Mouse (Mus musculus) hindbrain, embryonic 12.5 days (tissue): ENCODE measurements around the gene Slc4a11. TPM values are rescaled to one million over a fixed set of nuclear protein-coding genes. Genes with fewer than 3 reads are reported as not detected.

ENCODE experiments used
- ATAC-seq: fragments of 200-750 bp; cut with Nextera tagmentation; 2 replicates; pipeline ENCODE4 v1.8.0; 2017; ENCODE audit warnings: moderate TSS enrichment; ENCODE audit not compliant: low FRiP score
- H3K27ac ChIP-seq: fragments of 300-500 bp; sonication (generic); 2 replicates; pipeline ENCODE4 v1.5.1; 2016; ENCODE audit warnings: mild to moderate bottlenecking
- H3K27me3 ChIP-seq: fragments of 300-500 bp; sonication (generic); 2 replicates; pipeline ENCODE4 v1.6.1; 2016; ENCODE audit warnings: mild to moderate bottlenecking
- H3K36me3 ChIP-seq: fragments of 300-500 bp; sonication (generic); 2 replicates; pipeline ENCODE4 v1.6.1; 2016; ENCODE audit warnings: mild to moderate bottlenecking
- H3K4me1 ChIP-seq: fragments of 300-500 bp; sonication (generic); 2 replicates; pipeline ENCODE4 v1.6.1; 2016
- H3K4me2 ChIP-seq: fragments of 300-500 bp; sonication (generic); replicated peaks from 2 replicates; pipeline ENCODE4 v1.6.1; 2016; ENCODE audit warnings: mild to moderate bottlenecking
- H3K4me3 ChIP-seq: fragments of 300-500 bp; sonication (generic); 2 replicates; pipeline ENCODE4 v1.5.1; 2016; ENCODE audit warnings: mild to moderate bottlenecking
- H3K9ac ChIP-seq: fragments of 300-500 bp; sonication (generic); 2 replicates; pipeline ENCODE4 v1.6.1; 2016; ENCODE audit warnings: mild to moderate bottlenecking, moderate library complexity
- H3K9me3 ChIP-seq: fragments of 300-500 bp; sonication (generic); replicated peaks from 2 replicates; pipeline ENCODE4 v1.6.1; 2016; ENCODE audit warnings: mild to moderate bottlenecking
- WGBS: fragments of 180-500 bp; shearing (Covaris S2); methylation state at CpG from one replicate; pipeline ENCODE4 v1.1.7; 2016; 5-methylcytosine and 5-hydroxymethylcytosine counted together
- polyA plus RNA-seq: library from polyadenylated mRNA; unstranded; fragments of >200 nt; fragmentation: Nextera tagmentation; extraction: Ambion mirVana; gene quantifications from 2 replicates; pipeline ENCODE4 v1.2.1, GENCODE M21; 2016

The Slc4a11 gene
- polyA plus RNA-seq = 0.52 and 0.63 TPM in 2 replicates

DNA sequence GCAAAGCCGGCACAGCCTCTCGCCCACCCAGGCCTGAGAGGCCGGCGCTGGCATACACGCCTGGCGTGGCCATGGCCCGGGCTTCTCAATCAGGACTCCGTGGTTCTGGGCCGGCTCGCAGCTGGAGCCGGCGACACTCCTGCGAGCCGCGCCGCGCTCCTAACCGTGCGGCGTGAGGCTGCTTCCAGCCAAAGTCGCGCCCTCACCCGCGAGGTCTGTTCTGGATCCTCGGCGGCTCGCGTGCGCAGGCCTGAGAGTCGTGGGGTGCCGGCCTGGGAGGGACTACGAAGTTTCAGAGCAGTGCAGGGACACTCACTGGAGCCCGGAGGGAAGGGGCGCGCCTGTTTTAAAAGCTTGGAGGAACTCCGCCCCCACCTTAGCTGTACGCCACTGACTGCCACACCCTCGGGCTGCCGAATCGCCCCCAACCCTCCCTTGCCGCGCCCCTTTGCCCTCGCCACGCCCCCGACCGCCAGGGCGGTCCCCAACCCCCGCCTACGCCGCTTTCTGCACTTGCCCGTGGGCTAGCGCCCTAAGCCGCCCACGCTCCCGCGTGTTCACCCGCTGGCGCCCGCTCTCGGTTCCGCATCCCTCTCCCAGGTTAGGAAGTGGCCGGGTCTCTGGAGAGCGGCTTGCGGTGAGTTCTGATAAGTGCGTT lies at the start of gene Slc4a11:
TSS of gene Slc4a11 (minus strand) at position 367 of the 658 bp plus-strand sequence.
- peaks cover 17% of the 10 kb centered on the region for H3K4me1 ChIP-seq
- H3K27me3 ChIP-seq = peaks cover 55% of the 10 kb centered on the region
- H3K9me3 ChIP-seq = no peaks in the 10 kb centered on the region
- peak within 1 kb of the TSS; percentile 52 for H3K4me3 ChIP-seq
- no peak within 1 kb of the TSS for H3K27ac ChIP-seq
- WGBS = under 1% methylated on average over 63 of the region's 65 CpGs
- peak; percentile 72 for ATAC-seq
- peak within 1 kb of the TSS; percentile 59 for H3K9ac ChIP-seq
- peak within 1 kb of the TSS; percentile 99 for H3K4me2 ChIP-seq
- no peaks in the 10 kb centered on the region for H3K36me3 ChIP-seq

DNA sequence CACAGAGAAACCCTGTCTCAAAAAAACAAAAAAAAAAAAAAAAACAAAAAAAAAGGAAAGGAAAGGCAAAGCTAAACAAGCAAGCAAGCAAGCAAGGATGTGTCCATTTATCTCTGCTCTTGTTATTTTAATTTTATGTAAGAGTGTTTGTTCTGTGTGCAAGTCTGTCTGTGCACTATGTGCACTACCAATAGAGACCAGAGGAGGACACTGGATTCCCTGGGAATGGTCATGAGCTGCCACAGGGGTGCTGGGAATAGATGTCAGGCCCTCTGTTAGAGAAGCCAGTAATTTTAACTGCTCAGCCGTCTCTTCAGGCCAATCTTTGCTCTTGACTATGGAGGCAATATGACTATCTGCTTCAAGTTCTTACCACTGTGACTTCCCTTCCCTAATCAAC lies 46.3 kb upstream of the Slc4a11 start:
- Histone ChIP-seq H3K9me3 (no peaks in the 10 kb centered on the region), H3K4me1 (no peaks in the 10 kb centered on the region), H3K36me3 (peaks cover 96% of the 10 kb centered on the region), H3K27me3 (no peaks in the 10 kb centered on the region), H3K9ac (no peak overlapping the region), H3K27ac (no peak overlapping the region), H3K4me2 (no peak overlapping the region), H3K4me3 (no peak overlapping the region)
- no peak for ATAC-seq
- WGBS = 100% methylated on average over 1 of the region's 1 CpGs

DNA sequence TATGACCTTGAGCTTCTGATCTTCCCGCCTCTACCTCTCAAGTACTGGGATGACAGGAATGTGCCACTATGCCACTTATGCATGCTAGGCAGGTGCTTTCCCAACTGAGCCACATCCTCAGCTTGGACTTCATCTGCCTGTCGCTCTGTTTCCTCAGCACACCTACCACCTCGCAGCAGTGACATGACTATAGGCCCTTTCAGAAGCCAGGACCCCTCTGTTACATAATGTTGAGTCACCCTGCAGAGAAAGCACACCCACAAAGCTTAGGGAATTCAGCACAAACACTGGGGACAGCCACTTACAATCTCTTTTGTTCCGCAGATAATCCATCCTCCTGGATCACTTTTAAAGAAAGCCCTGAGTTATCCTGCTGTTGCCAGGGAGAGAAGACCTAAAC lies 42.8 kb upstream of the Slc4a11 start:
- peaks cover 94% of the 10 kb centered on the region for H3K36me3 ChIP-seq

DNA sequence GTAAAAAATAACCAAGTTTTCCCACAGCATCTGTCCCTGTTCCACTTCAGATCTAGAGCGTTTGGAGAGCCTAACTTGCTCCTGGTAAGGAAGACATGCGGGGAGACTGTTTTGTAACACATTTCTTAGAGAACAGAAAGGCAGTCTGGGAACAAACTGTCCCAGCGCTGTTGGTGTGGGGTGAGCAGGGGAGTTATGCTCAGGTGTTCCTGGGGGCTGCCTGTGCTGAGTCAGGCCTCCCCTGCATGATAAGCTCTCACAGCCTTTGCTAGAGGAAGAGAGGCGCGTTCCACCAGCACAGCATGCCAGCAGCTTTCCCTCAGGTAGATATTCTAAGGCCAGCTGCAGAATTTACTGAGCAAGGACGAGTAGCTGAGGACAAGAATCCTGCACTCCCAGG lies 40.7 kb upstream of the Slc4a11 start:
- WGBS = 80% methylated on average over 6 of the region's 6 CpGs
- no peak for ATAC-seq
- Histone ChIP-seq H3K36me3 (peaks cover 90% of the 10 kb centered on the region), H3K9ac (no peak overlapping the region), H3K27me3 (no peaks in the 10 kb centered on the region), H3K4me1 (no peaks in the 10 kb centered on the region), H3K4me3 (no peak overlapping the region), H3K4me2 (no peak overlapping the region), H3K27ac (no peak overlapping the region), H3K9me3 (no peaks in the 10 kb centered on the region)

More for the DNA sequence above, 42.8 kb upstream of the Slc4a11 start:
- H3K27ac ChIP-seq = no peak overlapping the region
- no peak for ATAC-seq
- H3K4me2 ChIP-seq = no peak overlapping the region
- 44% methylated on average over 4 of the region's 4 CpGs for WGBS
- no peak overlapping the region for H3K9ac ChIP-seq
- no peaks in the 10 kb centered on the region for H3K27me3 ChIP-seq
- no peak overlapping the region for H3K4me3 ChIP-seq
- H3K9me3 ChIP-seq = no peaks in the 10 kb centered on the region
- H3K4me1 ChIP-seq = no peaks in the 10 kb centered on the region

DNA sequence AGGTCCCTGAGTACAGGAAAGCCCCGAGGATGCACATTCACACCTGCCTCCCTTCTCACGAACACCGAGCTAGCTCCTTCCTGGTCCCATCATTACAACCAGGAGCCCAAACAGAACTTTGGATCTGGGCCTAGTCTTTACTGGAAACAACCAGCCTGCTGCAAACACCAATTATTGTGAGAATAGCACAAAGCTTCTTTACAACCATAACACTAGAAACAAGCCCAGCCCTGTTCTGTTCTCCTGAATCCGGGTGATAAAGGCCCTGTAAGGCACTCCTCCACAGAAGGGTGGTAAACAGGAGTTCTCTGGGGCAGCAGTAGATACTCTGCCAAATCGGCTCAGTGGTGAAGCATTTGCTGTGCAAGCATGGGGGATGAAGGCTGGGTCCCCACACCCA lies 38.0 kb upstream of the Slc4a11 start:
- Histone ChIP-seq H3K4me1 (no peaks in the 10 kb centered on the region), H3K27me3 (no peaks in the 10 kb centered on the region), H3K9me3 (no peaks in the 10 kb centered on the region), H3K4me2 (no peak overlapping the region), H3K27ac (no peak overlapping the region), H3K9ac (no peak overlapping the region), H3K36me3 (peaks cover 90% of the 10 kb centered on the region), H3K4me3 (no peak overlapping the region)
- WGBS = 88% methylated on average over 5 of the region's 5 CpGs
- no peak for ATAC-seq

DNA sequence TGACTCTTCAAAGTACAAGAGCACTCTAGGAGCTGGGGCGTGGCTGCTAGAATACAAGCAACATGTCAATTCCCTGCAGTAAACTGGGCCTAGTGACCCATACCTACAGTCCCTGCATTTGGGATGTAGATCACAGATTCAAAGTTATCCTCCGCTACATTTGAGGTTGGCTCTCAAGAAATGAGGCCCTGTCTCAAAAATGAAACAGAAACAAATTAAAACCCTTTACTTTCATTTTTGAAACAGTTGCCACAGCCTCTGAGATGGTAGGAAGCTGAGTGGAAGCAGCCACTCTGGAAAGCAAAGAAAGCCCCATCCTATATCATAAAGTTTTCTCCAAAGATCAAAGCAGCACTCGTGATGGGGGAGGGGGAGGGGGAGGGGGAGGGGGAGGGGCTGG lies 36.1 kb upstream of the Slc4a11 start:
- Histone ChIP-seq H3K4me2 (no peak overlapping the region), H3K27ac (no peak overlapping the region), H3K36me3 (peaks cover 90% of the 10 kb centered on the region), H3K4me3 (no peak overlapping the region), H3K9ac (no peak overlapping the region), H3K9me3 (no peaks in the 10 kb centered on the region), H3K4me1 (no peaks in the 10 kb centered on the region), H3K27me3 (no peaks in the 10 kb centered on the region)
- 77% methylated on average over 3 of the region's 3 CpGs for WGBS
- ATAC-seq = no peak

DNA sequence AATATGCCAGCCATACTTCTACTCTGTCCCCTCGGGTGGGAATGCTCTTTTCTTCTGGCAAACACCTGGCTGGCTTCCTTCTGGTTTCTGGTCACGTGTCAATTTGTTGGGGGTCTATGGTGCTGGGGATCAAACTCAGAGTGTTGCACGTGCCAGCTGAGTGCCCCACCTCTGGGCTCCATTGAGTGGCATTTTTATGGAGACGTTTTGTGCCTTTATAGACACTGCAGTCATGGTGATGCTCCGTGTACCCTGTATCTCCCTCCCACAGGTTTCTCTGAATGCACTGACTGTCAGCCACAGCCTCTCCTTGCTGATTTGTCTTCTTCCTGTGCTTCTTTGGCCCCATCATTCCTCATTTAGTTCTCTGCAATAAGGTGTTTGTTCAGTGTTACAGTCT lies 34.5 kb upstream of the Slc4a11 start:
- 72% methylated on average over 5 of the region's 5 CpGs for WGBS
- no peak for ATAC-seq
- no peak overlapping the region for H3K4me2 ChIP-seq
- no peak overlapping the region for H3K4me3 ChIP-seq
- H3K4me1 ChIP-seq = no peaks in the 10 kb centered on the region
- peaks cover 91% of the 10 kb centered on the region for H3K36me3 ChIP-seq
- no peaks in the 10 kb centered on the region for H3K9me3 ChIP-seq
- H3K27ac ChIP-seq = no peak overlapping the region
- no peak overlapping the region for H3K9ac ChIP-seq
- H3K27me3 ChIP-seq = no peaks in the 10 kb centered on the region

DNA sequence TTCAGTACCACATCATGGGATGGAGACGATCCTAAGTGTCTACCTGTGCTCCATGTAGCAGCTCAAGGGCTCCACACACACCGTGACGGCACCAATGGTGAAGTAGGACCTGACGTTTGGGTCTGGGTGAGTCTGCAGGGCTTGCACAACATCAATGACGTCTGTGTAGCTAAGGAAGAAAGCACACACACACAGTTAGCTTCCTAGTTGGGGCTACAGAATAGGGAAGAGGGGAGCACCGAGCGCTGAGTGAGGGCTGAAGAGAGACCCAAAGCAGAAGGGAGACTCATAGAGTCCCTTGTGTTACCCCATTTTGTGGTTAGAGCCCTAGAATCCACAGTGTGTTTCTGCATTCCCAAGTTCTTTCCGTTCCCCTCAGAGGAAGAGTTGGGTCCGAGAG lies 33.4 kb upstream of the Slc4a11 start:
- Histone ChIP-seq H3K4me2 (no peak overlapping the region), H3K27ac (no peak overlapping the region), H3K36me3 (peaks cover 92% of the 10 kb centered on the region), H3K27me3 (no peaks in the 10 kb centered on the region), H3K9me3 (no peaks in the 10 kb centered on the region), H3K4me1 (no peaks in the 10 kb centered on the region), H3K9ac (no peak overlapping the region), H3K4me3 (no peak overlapping the region)
- 94% methylated on average over 9 of the region's 9 CpGs for WGBS
- no peak for ATAC-seq

DNA sequence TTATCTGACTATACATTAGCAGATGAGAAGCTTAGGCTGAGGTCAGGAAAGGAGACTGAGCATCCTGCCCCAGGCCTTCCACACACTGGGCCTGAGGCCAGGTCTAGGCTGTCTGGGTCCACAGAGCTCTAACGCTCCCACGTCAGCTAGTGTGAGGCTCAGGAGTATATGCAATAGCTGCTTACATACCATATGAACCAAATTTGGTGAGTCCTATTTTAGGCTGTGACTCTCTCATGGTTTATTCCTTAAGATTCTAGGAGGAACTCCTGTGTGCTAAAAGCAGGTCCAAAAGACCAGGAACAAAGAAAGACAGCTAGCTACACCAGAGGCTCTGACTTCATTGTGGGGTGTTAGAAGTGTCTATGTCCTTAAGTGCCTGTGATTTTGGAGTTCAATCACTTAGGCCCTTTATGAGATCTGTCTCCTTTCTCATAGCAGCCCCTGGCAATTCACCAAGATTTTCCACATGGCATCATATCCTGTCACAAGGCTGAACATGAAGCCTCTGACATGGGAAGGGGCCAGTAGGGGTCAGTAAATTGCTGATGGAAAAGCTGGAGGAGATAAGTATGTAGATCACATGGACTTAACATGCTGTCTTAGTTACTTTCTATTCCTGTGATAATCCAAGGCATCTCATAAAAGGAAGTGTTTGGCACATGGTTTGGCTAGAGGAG lies 31.7 kb upstream of the Slc4a11 start:
- 98% methylated on average over 2 of the region's 2 CpGs for WGBS
- Histone ChIP-seq H3K4me2 (no peak overlapping the region), H3K27ac (no peak overlapping the region), H3K36me3 (peaks cover 90% of the 10 kb centered on the region), H3K4me1 (no peaks in the 10 kb centered on the region), H3K27me3 (no peaks in the 10 kb centered on the region), H3K9ac (no peak overlapping the region), H3K4me3 (no peak overlapping the region), H3K9me3 (no peaks in the 10 kb centered on the region)
- ATAC-seq = no peak

DNA sequence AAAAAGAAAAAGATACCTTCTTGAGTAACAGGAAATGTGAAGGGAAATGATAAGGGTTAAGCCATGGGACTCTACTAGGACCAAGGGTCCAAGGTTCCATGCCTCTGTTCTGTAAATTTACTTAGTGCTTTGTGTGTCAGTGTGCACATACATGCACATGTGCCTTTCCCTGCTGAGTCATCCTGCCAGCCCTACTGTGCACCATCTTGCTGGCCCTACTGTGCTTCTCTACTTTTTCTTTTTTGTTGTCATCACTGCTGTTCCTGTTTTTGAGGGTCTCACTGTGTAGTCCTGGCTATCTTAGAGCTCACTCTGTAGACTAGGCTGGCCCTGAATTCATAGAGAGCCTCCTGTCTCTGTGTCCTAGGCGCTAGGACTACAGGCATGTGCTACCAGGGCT lies 30.4 kb upstream of the Slc4a11 start:
- WGBS = 91% methylated on average over 1 of the region's 1 CpGs
- H3K4me2 ChIP-seq = no peak overlapping the region
- H3K4me1 ChIP-seq = no peaks in the 10 kb centered on the region
- H3K9me3 ChIP-seq = no peaks in the 10 kb centered on the region
- H3K9ac ChIP-seq = no peak overlapping the region
- no peak overlapping the region for H3K4me3 ChIP-seq
- H3K27me3 ChIP-seq = no peaks in the 10 kb centered on the region
- no peak overlapping the region for H3K27ac ChIP-seq
- ATAC-seq = no peak
- peaks cover 92% of the 10 kb centered on the region for H3K36me3 ChIP-seq

DNA sequence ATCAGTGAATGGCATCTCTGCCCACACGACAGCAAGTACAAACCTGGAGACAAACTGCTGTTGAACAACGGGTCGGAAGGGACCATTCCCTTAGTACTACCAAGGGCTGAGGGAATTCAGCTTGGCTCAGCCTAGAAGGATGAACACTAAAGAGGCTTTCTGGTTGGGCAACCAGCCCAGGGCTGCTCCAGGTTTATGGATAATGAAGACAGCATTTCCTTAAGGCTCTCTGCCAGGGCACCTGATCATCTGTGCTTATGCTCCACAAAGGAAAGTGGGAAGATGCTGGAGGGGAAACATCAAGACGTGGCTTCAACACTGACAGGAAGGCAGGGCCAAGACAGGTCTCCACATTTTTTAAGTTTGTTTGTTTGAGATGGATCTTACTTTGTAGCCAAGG lies 27.1 kb upstream of the Slc4a11 start:
- no peak overlapping the region for H3K4me2 ChIP-seq
- H3K27ac ChIP-seq = no peak overlapping the region
- no peak overlapping the region for H3K9ac ChIP-seq
- ATAC-seq = no peak
- peaks cover 81% of the 10 kb centered on the region for H3K36me3 ChIP-seq
- 81% methylated on average over 4 of the region's 4 CpGs for WGBS
- H3K27me3 ChIP-seq = no peaks in the 10 kb centered on the region
- H3K4me1 ChIP-seq = no peaks in the 10 kb centered on the region
- no peaks in the 10 kb centered on the region for H3K9me3 ChIP-seq
- no peak overlapping the region for H3K4me3 ChIP-seq

DNA sequence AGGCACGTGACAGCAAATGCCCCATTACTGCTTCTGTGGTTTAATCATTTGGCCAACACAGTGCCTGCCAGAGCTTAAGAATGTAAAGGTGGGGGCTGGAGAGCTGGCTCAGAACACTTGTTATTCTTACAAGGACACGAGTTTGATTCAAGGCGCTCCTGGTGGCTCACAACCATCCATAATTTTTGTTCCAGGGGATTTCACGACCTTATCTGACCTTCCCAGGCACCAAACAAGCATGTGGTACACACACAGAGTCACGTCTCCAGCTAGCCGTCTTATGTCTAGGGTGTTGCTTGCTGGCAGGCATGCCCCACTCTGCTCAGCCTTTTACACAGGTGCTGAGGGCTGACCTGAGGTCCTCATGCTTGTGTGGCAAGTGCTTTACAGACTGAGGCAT lies 20.6 kb upstream of the Slc4a11 start:
- Histone ChIP-seq H3K27me3 (no peaks in the 10 kb centered on the region), H3K9ac (no peak overlapping the region), H3K4me2 (no peak overlapping the region), H3K36me3 (peaks cover 78% of the 10 kb centered on the region), H3K9me3 (no peaks in the 10 kb centered on the region), H3K4me3 (no peak overlapping the region), H3K4me1 (no peaks in the 10 kb centered on the region), H3K27ac (no peak overlapping the region)
- WGBS = 78% methylated on average over 6 of the region's 6 CpGs
- ATAC-seq = no peak

DNA sequence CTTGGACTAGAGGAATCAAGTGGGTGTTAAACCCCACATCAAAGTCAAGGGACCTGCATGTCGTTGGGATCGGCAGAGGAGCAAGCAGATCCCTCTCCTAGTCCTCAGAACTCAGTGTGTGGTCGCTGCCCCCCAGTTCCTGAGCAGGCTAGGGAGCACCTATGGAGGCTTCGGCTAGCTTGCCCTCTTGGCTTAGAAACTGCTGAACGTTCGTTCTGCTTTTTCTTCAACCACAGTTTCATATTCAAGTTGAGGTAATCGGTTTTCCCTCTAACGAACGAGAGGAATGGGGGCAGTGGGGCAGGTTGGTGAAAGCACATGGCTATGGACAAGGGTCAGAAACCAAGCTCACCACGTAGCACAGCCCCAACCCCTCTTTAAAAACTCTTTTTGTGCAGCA lies 9.7 kb upstream of the Slc4a11 start:
- ATAC-seq = no peak
- H3K36me3 ChIP-seq = peaks cover 48% of the 10 kb centered on the region

More for the DNA sequence above, 9.7 kb upstream of the Slc4a11 start:
- Histone ChIP-seq H3K4me3 (no peak overlapping the region), H3K27me3 (no peaks in the 10 kb centered on the region), H3K4me2 (no peak overlapping the region), H3K9me3 (no peaks in the 10 kb centered on the region), H3K4me1 (no peaks in the 10 kb centered on the region), H3K9ac (no peak overlapping the region), H3K27ac (no peak overlapping the region; the same call in 1 of the 2 replicates)
- WGBS = 72% methylated on average over 10 of the region's 10 CpGs
